Mouse (Mus musculus): ENCODE measurements around the gene Pdcd7. TPM values are rescaled to one million over a fixed set of nuclear protein-coding genes. Genes with fewer than 3 reads are reported as not detected.

The Pdcd7 gene
- total RNA-seq, 2 experiments from 2014 or later = 13.4 to 14.7 TPM

DNA sequence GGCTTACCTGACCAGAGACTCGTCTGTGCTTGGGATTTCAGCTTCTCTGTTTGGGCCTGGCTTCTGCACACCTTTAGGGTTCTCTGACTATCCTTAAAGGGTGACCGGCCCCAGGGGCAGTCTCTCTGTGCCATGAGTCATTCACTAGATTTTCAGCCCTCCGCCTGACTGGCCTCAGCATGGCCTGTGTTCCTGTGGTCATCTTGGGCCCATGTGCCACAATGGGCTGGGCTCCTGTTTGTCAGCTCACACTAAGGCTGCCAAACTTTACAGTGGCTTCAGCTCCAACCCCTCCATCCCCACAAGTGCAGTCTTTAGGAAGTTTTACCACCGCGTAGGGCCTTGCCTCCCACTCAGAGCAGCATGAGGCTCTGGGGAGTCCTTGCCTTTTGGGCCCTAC lies 7.3 kb downstream of the Pdcd7 start:
- no peak for DNase-seq

DNA sequence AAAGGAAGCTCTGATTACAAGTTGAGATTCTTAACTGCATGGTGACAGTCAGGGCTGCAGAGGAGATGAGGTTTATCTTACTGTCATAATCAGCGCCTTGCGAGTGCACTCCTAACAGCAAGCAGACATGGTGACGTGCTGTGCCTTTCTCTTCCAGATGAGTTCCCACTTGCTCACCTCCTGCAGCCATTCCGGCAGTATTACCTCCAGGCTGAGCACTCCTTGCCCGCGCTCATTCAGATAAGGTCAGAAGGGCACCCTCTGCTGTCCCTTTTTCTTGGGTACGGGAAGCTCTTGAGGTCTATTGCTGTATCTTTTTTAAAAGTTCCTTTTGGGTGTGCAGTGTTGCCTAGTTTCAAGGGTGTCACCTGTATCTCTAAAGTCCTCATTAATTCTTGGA lies 10.7 kb downstream of the Pdcd7 start:
- no peak for DNase-seq
- intact Hi-C loops (cut with DNase I) = no loop called here

More for the DNA sequence above, 7.3 kb downstream of the Pdcd7 start:
- intact Hi-C loops (cut with DNase I) = no loop called here

DNA sequence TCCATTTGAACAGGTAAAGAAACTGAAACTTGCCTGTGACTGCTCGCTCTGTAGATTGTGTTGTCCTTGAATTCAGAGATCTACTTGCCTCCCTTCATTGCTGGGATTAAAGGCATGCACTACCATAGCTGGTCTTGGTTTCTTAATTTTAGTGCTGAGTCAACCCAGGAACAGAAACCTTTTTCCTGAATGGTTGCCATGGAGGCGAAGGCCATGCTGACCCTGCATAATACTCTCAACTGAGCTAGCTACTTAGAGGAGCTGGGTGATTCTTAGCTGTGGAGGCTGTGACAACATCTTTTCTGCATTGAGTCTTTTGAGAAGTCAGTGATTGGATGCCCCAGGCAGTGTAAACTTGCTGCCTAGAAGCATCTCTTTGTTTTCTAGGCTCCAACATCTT lies 11.1 kb downstream of the Pdcd7 start:
- DNase-seq = no peak
- intact Hi-C loops (cut with DNase I) = no loop called here

DNA sequence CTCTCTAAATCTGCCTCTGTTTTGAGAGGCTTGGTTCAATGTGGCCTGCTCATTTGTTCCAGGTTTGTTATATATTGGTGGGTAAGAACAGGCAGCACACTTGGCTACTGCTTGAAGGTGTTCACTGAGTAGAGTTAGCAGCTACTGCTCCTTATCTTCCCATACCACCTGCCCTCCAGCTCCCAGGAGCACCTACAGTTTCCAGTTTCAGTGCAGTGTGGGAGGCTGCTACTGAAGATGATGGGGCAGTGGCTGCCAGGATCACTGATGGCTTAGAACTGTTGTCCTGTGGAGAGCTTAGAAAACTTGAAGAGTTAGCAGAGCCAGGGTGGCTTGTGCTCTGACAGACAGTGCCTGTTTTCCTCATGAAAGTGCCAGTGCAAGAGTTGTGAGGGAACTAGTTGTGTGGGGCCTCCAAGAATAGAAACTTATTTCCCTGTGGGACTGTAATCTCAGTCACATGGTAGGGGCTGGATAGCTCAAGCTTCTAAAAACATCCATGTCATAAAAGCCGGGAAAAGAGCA lies 13.1 kb downstream of the Pdcd7 start:
- DNase-seq = no peak
- intact Hi-C loops (cut with DNase I) = no loop called here

DNA sequence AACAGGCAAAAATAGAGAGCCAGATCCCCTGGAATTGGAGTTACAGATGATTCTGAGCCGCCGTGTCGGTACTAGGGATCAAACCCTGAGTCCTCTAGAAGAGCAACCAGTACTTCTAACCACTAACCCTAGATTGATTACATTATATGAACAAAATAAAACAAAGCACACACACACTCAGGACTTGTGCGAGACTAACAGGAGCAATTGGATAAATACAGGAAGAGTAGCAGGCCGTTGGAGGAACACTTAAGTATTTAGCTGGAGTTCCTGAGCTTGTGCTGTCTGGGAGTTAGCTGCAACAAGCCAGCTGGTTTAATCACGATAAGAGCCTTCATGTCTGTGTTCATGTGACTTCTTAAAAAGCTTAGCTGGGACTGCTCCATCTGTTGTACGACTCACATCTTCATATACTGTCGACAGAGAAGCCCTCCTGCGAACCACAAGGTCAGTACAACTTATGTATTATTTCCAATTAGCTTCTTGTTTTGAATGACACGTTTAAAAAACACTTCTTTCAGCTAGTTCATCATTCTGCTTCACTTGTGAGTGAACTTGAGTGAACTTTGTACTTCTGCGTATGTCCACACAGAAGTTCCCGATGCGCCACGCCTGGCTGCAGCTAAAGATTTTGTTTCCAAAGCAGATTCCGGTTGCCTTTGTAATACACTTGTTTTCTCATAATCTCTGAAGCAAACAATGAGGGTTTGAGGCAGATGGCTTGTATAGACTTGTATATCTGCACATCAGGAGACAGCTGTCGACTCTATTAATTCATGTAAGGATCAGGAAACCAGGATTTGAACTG lies 14.9 kb downstream of the Pdcd7 start, which contains the start of gene Ubap1l:
Gene Ubap1l (plus strand): TSS at position 401 of the 808 bp plus-strand sequence.
- intact Hi-C loops (cut with DNase I) = no loop called here
- no peak for DNase-seq

DNA sequence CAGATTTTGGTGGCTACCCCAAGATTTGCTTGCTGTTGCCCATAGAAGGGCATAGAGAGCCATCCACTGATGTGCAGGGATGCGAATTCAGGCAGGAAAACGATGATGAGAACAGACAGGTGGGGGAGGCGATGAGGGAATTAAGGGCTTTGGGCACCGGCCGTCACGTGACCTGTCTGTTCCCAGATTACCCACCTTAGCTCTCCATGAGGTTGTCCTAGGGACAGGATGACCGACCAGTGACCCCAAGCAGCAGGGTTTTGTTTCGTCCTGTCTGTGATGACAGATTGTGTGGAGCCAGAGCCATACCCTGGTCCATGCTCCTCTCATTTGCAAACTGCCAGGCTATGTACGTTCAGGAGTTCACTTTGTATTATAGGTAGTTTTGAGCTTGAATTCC lies 17.8 kb downstream of the Pdcd7 start:
- intact Hi-C loops (cut with DNase I) = no loop called here
- DNase-seq = no peak

DNA sequence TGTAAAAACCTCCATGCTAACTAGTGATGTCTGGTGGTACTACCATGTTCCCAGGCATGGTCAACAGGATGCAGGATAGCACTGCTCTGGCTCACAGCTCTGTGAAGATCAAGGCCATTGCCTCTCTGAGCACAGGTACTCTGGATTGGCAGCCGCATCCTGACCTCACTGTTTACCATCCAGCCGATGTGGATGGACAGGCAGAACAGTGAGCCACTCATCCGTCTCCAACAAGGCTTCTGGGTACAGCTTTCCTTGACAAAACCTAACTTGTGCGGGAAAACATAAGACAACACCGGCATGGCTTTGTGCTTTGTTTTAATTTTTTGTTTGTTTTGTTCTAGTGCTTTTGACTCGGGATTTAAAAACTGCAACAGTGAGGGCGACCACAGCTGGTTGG lies 19.8 kb downstream of the Pdcd7 start:
- DNase-seq = no peak
- intact Hi-C loops (cut with DNase I) = no loop called here

DNA sequence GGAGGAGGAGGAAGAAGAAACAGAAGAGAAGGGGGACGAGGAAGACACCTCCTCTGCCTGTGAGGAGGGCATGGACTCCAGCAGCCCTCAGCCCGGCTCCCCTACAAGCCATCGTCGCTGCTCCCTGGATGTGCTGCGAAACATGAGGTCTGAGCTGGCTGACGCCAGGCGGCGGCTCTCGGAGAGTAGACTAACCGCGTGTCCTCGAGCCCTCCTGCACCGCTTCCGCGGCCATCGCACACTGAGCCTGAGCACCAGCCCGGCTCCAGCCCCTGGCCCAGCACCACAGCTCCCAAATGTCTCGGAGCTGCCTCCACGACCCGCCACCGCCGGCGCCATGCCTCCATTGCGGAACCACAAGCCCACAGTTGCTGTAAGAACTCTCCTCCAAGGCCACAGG lies 25.9 kb downstream of the Pdcd7 start:
- intact Hi-C loops (cut with DNase I) = loop anchor here (1.0 kb wide), 1 partner anchor 61 kb away; no protein-coding TSS in a partner anchor

DNA sequence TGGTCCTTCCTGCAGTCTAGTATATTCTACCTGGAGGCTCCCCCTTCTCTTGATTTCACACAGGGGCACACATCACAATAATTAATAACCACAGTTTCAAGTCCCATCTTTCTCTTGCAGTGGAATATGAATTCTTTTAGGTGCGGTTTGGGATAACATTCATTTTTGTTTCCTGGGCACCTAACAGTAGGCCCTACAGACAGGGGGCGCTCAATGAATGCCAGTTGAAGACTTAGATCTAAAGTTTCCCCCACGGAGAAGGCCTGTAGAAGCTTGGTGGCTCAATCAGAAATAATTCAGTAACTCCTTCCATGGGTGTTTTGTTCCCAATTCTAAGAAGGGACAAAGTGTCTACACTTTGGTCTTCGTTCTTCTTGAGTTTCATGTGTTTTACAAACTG lies 26.5 kb downstream of the Pdcd7 start:
- peak; percentile 38 to 40 for DNase-seq
- intact Hi-C loops (cut with DNase I) = loop anchor here (1.0 kb wide), 1 partner anchor 60 kb away; no protein-coding TSS in a partner anchor

More for the DNA sequence above, 25.9 kb downstream of the Pdcd7 start:
- no peak for DNase-seq

DNA sequence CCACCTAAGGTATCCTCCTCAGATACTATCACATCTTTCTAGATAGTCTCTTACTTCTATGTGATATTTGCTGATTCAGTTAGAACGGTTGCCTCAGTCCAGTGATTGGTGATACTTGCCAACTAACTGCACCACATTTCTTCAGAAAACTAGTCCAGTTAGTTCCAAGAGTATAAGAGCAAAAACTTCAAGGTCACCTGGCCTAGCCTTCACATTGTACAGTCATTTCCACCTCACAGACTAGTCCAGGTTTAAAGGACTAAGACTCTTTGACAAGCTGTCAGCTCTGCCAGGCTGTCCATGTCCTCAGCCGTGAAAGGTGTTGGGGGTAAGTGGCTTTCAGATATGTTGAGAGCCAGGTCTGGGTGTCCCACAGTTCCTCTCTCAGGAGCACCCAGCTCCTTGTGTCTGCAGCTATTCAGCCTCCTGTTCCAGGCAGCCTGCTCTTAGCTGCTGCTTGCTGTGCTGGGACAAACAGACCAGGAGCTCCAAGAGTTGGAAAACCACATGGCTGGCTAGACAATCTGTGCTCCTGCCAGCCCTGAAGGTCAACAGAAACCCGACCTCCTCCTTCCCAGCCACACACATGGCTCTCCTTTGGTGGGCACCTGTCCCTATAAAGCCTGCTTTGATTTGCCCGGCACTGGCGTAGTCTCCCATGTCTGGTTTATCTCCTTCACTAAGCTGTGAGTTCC lies 28.7 kb downstream of the Pdcd7 start:
- intact Hi-C loops (cut with DNase I) = no loop called here
- DNase-seq = no peak

DNA sequence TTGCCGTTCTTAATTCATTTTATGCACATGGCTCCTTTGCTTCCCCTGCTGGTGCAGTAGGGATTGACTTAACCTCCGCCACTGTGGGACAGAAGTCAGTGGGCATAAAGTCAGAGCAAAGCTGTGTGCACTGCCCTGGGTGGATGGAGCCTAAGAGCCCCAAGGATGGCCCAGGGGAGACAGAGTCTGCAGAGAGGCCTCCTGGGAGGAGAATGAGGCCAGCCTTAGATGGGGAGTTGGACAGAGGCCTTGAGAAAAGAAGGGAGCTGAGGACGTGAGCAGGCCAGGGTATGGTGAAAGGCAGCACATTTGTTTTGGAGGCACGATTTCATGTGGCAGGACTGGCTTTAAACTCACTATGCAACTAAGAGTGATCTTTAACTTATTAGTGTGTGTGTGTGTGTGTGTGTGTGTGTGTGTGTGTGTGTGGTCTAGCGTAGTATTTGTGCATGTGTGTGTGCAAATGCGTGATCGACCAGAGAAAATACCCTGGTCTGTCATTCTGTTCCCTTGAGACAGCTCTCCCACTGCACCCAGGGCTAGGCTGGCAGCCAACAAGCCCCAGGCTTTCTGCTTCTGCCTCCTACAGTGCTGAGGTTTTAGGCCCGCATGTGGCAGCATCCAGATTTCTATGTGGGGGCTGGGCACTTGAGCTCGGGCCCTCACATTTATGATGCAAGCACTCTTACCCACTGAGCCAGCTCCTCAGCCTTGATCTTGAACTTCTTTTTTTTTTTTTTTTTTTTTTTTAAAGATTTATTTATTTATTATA lies 29.4 kb downstream of the Pdcd7 start:
- intact Hi-C loops (cut with DNase I) = no loop called here
- no peak for DNase-seq

DNA sequence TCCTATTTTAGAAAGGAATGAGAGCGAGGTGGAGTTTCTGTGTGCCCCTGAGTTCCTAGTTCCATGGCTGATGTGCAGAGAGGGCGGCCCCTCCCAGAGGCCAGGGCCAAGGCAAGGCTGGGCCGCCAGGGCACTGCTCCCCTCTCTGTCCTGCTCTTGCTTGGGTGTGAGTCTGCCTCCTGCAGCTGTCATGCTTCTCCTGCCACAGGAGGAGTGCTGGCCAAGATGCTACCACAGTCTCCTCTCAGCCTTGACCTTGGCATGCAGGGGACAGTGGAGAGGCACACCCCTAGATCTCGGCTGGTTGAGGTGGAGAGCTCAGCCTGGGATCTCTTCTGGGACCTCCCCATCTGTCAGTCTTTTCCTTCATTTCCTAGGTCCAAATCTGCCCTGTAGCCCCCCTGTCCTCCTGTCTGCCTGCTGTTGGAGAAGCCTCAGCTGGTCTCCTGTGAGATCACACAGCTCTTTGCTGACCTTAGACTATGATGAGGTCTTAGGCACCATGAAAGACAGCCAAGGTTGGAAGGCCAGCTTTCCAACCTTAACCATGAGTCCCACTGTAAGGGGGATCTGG lies 35.2 kb downstream of the Pdcd7 start:
- DNase-seq = no peak
- intact Hi-C loops (cut with DNase I) = no loop called here

DNA sequence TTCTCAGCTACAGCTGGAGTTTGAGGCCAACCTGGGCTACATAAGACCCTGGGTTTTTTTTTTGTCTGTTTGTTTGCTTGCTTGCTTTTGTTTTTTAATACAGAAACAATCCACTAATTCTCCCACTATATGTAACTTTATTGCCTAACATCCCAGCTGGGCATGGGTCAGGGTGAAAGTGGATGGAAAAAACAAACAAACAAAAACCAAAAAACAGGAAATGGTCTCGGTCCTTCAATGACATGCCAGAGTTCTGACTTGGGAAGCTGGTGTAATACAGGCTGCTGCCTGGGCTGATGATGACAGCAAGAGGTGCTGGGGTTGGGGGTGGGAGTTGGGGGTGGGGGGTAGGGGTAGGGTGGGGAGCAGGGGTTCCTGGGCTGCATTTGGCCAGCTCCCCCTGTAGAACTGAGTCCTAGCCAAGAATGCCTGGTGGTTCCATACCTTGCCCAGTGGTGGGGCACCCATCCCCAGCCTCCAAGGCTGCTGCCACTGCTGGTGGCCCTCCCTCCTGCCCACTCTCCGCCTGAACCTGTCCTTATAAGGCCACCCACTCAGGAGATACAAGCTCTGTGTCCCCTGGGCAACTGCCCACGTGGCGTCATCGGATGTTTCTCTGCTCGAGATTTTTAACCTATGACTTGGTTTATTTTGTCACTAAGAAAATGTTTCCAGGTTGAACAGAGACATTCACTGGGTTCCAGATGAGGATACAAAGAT lies 36.3 kb downstream of the Pdcd7 start:
- no peak for DNase-seq

DNA sequence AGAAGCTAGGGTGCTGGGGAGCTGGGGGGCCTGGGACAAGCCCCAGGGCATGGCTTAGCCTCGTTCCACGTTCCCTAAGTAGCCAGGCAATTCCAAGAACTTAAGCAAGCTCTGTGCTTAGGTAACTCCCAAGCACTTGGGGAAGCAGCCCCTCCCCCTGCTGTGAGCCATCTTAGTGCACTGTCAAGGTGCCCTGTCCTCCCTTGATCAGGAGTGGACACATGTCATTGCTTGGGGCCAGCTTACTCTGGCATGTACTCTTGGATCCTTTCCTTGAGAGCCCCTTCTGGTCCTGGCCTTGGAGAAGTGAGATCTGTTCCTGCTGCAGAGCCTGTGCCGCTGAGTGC lies 36.8 kb downstream of the Pdcd7 start:
- DNase-seq = no peak
- intact Hi-C loops (cut with DNase I) = no loop called here

More for the DNA sequence above, 36.3 kb downstream of the Pdcd7 start:
- intact Hi-C loops (cut with DNase I) = no loop called here

DNA sequence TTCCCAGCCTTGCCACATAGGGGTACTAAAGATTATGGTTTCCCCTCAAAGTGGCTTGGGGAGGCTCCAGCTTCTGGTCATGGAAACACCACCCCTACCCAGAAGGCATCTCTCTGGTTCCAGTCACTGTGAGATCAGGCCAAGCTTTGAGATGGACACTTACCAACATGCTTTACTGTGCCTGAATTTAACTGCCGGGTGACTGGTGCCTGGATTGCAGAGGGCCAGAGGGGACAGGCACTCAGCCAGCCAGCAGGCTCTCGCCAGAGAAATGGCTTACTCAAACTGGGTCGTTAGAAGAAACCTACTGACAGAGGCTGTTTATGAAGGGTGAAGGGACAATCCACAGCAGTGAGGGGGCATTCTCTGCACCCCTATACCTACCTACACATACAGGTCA lies 38.4 kb downstream of the Pdcd7 start:
- intact Hi-C loops (cut with DNase I) = no loop called here
- DNase-seq = peak in 1 of 2 experiments; percentile 39

DNA sequence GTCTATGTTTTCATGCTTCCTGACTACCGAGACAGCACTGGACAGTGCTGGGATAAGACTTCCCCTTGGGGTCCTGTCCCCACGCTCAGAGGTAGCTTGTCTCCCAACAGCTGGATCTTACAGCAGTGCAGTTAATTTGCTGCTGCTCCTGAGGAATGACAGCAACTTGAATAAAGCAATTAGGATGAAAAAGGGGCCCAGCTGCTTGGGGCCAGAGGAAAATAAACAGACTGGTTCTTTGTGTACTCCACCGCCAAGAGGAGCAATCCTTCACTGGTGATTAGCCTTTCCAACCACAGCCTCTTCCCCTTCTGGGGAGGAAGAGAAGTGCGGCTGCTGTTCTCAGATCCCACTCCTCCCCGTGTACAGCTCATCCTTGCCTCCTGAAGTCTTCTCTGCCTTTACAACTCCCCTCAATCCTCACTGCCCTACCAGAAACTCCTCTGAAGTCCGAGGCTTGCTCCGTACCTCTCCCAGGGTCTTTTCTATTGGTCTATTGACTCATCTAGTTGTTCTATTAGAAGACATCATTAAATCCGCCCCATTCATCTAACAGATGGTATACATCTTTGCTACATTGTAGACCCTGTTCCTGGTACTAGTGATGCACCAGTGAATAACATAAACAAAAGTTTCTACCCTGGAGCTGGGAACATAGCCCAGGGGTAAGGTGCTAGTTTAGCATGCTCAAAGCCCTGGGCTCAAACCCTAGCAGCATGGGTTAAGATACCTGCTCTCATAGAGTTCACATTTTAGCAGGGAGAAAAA lies 40.7 kb downstream of the Pdcd7 start:
- intact Hi-C loops (cut with DNase I) = no loop called here
- DNase-seq = no peak

DNA sequence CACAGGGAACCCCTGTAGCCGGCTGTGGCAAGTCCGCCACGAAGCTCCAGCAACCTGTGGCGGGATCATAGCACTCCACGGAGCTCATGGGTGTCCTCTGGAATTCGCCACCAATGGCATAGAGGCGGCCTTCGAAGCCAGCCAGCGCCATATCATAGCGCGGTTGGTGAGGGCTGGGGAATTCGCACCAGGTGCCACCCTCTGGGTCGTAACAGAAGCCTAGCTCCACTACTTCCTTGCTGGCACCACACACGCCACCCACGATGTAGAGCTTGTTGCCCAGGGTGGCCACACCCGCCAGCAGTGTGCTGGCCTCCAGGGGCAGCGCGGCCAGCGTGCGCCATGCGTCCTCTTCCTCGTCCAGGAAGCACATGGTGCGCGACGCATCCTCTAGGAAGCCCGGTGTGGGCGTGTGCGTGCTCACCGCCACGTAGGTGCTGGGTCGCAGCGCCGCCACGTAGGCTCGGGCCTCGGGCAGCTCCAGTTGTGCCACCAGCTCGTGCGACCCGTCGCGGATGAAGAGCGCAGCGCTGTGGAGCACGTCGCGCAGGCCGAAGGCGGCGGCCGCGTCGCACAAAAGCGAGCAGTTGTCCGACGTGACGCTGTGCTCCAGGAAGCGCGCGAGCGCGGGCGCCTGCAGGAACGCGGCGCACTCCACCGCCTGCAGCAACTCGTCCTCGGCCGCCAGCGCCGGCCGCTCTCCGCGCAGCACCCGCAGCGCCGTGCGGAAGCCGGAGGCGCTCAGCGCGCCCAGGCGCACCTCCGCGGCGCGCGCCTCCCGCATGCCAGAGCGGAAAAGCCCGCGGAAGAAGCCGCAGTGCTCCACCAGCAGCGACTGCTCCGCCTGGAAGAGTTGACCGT lies 45.1 kb downstream of the Pdcd7 start:
- peak in 1 of 2 experiments; percentile 45 for DNase-seq
- intact Hi-C loops (cut with DNase I) = no loop called here

DNA sequence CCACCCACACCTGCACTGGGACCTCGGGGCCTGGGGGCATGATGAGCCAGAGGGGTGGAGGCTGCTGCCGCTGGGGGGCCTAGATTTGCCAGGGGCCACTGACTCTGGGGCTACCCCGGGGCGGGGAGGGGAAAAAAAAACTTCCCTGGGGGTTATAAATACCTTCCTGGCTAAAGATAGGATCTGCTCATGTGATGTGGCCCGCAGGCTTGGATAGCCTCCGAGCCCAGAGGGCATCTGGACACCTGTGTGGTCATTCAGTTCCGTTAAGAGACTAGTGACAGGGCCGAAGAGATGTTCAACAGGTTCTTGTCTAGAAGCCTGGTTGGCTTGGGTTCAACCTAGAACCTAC lies 45.7 kb downstream of the Pdcd7 start, which contains the start of gene Kbtbd13:
Gene Kbtbd13 (minus strand): TSS at position 40 of the 352 bp plus-strand sequence.
- peak in 1 of 2 experiments; percentile 44 for DNase-seq
- intact Hi-C loops (cut with DNase I) = no loop called here

All from heart, postnatal 36 days (tissue).